Mouse (Mus musculus): ENCODE results near the gene Fam163b. TPM values are rescaled to one million over a fixed set of nuclear protein-coding genes. Genes with fewer than 3 reads are reported as not detected.
A peak's percentile ranks its signal among the peaks of the same experiment; 100 is the strongest.

Gene Fam163b
- total and polyA plus RNA-seq, 3 experiments: not detected

GRCm38 (mm10) chr2:27086483-27087010, 55.7 kb downstream of the Fam163b start:
- H3K4me1 ChIP-seq (ENCODE audit: control insufficient read depth in 1 of 2, insufficient read depth in 2 of 2, low read length in 2 of 2): no peaks in the 10 kb centered on the region
- no peak overlapping the region for H3K27ac ChIP-seq (ENCODE audit: control insufficient read depth, low read depth, low read length)
- peaks cover 0 to 5% of the 10 kb centered on the region in 2 experiments; a peak in 2 of 4 replicates for H3K27me3 ChIP-seq (ENCODE audit: control insufficient read depth in 1 of 2, insufficient read depth in 2 of 2, low read length in 2 of 2)
- no peaks in the 10 kb centered on the region for H3K36me3 ChIP-seq (ENCODE audit: control insufficient read depth in 1 of 2, insufficient read depth in 2 of 2, low read length in 2 of 2)
- H3K4me3 ChIP-seq (ENCODE audit: control insufficient read depth in 1 of 2, insufficient read depth in 1 of 2, low read depth in 2 of 2, low read length in 2 of 2): no peak overlapping the region
- peak in 1 of 3 experiments; percentile 6; a peak in 1 of 6 replicates for TF ChIP-seq CTCF (IDR thresholded peaks at IDR 0.05 in 2 of 3, conservative IDR thresholded peaks at IDR 0.05 in 1 of 3; ENCODE audit: control insufficient read depth in 1 of 3, insufficient read depth in 1 of 3, low read depth in 2 of 3, low read length in 3 of 3, poor library complexity in 1 of 3, severe bottlenecking in 1 of 3)
- TF ChIP-seq SIN3A (IDR thresholded peaks at IDR 0.05; ENCODE audit: low read length): no peak
- TF ChIP-seq ZNF384 (IDR thresholded peaks at IDR 0.05; ENCODE audit: low read depth, low read length): no peak
- DNase-seq (ENCODE audit: low read depth, low spot score): peak; percentile 7
- no peaks in the 10 kb centered on the region for H3K79me2 ChIP-seq (ENCODE audit: control insufficient read depth, insufficient read depth, low read length, poor library complexity)
- H3K9me3 ChIP-seq (replicated peaks; ENCODE audit: insufficient read depth, low read length): no peaks in the 10 kb centered on the region
- no peak overlapping the region for H3K9ac ChIP-seq (ENCODE audit: control insufficient read depth, low read depth, low read length, poor library complexity, severe bottlenecking)

GRCm38 (mm10) chr2:27085801-27086200, 56.5 kb downstream of the Fam163b start:
- Histone ChIP-seq H3K9me3 (replicated peaks; ENCODE audit: insufficient read depth, low read length) (no peaks in the 10 kb centered on the region), H3K4me3 (ENCODE audit: control insufficient read depth in 1 of 2, insufficient read depth in 1 of 2, low read depth in 2 of 2, low read length in 2 of 2) (no peak overlapping the region), H3K36me3 (ENCODE audit: control insufficient read depth in 1 of 2, insufficient read depth in 2 of 2, low read length in 2 of 2) (no peaks in the 10 kb centered on the region), H3K27me3 (ENCODE audit: control insufficient read depth in 1 of 2, insufficient read depth in 2 of 2, low read length in 2 of 2) (peaks cover 0 to 5% of the 10 kb centered on the region in 2 experiments; a peak in 2 of 4 replicates), H3K79me2 (ENCODE audit: control insufficient read depth, insufficient read depth, low read length, poor library complexity) (no peaks in the 10 kb centered on the region), H3K4me1 (ENCODE audit: control insufficient read depth in 1 of 2, insufficient read depth in 2 of 2, low read length in 2 of 2) (no peaks in the 10 kb centered on the region), H3K27ac (ENCODE audit: control insufficient read depth, low read depth, low read length) (no peak overlapping the region), H3K9ac (ENCODE audit: control insufficient read depth, low read depth, low read length, poor library complexity, severe bottlenecking) (no peak overlapping the region)
- TF ChIP-seq TBP (IDR thresholded peaks at IDR 0.05; ENCODE audit: low read depth, low read length) (no peak), BHLHE40 (IDR thresholded peaks at IDR 0.05; ENCODE audit: borderline replicate concordance, low read depth, low read length) (no peak), EP300 (IDR thresholded peaks at IDR 0.05; ENCODE audit: low read depth in 1 of 2, low read length in 2 of 2) (no peak), USF2 (IDR thresholded peaks at IDR 0.05; ENCODE audit: borderline replicate concordance in 1 of 2, insufficient read depth in 1 of 2, low read depth in 1 of 2, low read length in 2 of 2) (no peak), MAZ (IDR thresholded peaks at IDR 0.05; ENCODE audit: low read depth, low read length) (no peak), ELF1 (IDR thresholded peaks at IDR 0.05; ENCODE audit: low read depth, low read length) (no peak), RCOR1 (IDR thresholded peaks at IDR 0.05; ENCODE audit: low read depth, low read length) (no peak), CTCF (IDR thresholded peaks at IDR 0.05 in 2 of 3, conservative IDR thresholded peaks at IDR 0.05 in 1 of 3; ENCODE audit: control insufficient read depth in 1 of 3, insufficient read depth in 1 of 3, low read depth in 2 of 3, low read length in 3 of 3, poor library complexity in 1 of 3, severe bottlenecking in 1 of 3) (no peak), CHD1 (IDR thresholded peaks at IDR 0.05; ENCODE audit: low read depth, low read length) (no peak), ZC3H11A (IDR thresholded peaks at IDR 0.05; ENCODE audit: low read depth, low read length) (no peak), ZKSCAN1 (IDR thresholded peaks at IDR 0.05; ENCODE audit: low read depth, low read length) (no peak), POLR2AphosphoS5 (IDR thresholded peaks at IDR 0.05; ENCODE audit: borderline replicate concordance, low read depth, low read length) (no peak)
- DNase-seq (ENCODE audit: low read depth, low spot score): no peak

Measured in MEL (cell line).